Mouse (Mus musculus): ENCODE results near the gene Glo1. TPM values are rescaled to one million over a fixed set of nuclear protein-coding genes. Genes with fewer than 3 reads are reported as not detected.

The Glo1 gene
- polyA plus RNA-seq, 1 experiment: 38.9 TPM

DNA sequence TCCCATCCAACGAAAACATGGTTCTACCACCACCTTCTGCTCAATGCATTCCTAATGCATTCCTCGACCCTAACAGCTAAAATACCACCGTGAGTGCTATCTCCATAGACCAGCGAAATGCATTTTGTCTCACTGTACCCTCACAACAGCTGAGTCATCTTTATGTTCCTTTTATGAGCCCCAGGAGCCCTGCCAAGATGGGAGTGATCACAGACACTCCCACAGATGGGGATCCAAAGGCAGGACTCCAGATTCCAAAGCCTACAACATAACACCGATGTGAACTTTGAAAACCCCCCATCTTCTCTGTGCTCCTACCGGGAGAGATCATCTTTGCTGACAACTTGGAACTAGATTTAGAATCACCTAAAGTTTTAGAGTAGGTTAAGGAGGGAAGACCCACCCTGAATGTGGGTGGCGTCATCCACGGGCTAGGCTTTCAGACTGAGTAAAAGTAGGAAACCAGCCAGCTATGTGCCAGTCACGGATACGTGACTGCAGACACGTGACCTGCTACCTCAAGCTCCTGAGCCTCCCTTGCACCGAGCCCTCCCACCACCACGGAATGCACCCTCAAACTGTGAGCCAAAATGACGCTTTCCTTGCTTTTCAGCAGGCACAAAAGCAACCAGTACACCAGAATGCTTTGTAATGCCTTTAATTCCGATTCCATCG, 17.2 kb downstream of the Glo1 start:
- Histone ChIP-seq H3K27me3 (ENCODE audit: control insufficient read depth, insufficient read depth, low read length) (no peaks in the 10 kb centered on the region), H3K27ac (ENCODE audit: insufficient read depth, low read depth, low read length) (peak overlapping the region; percentile 86), H3K4me3 (ENCODE audit: low read depth, low read length) (peak overlapping the region; percentile 57), H3K36me3 (ENCODE audit: control insufficient read depth, insufficient read depth, low read length) (no peaks in the 10 kb centered on the region; the same call in 1 of the 2 replicates), H3K4me1 (ENCODE audit: control insufficient read depth, insufficient read depth, insufficient read length, low read length) (peaks cover 26% of the 10 kb centered on the region; the same call in 1 of the 2 replicates)
- WGBS: 28% methylated on average over 16 of the region's 16 CpGs
- TF ChIP-seq POLR2A (IDR thresholded peaks at IDR 0.05; ENCODE audit: low read depth, low read length) (0 out of 2 replicates have a peak, but pooled peaks have one; percentile 26), CTCF (IDR thresholded peaks at IDR 0.05; ENCODE audit: extremely low read depth, insufficient read length, insufficient replicate concordance, low read depth, low read length) (no peak)

DNA sequence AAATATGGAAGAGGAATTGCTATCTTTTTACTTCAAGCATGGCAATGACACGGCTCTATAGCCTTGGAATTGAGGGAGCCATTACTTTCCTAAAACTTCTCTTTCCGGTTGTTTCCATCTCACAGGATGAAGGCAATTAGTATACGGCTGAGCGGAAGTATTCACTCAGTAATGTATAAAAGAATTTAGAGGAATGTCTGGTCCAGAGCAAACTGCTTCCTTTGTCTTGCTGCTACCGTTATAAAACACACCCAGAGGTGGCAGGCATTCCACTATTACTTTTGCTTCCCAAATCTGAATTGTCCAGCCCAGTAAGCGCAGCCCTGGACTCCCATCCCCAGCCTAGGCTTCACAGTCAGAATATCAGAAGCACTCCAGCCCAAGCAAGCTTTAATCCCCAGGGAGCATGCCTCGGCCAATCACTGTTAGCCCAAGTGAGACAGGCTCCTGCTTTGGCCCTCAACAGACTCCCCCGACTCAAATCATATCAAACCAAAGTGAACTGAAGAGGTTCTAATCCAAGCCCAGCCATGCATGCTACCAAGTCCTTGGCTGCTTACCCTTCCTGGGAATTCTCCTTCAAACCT, 18.7 kb downstream of the Glo1 start:
- Histone ChIP-seq H3K4me1 (ENCODE audit: control insufficient read depth, insufficient read depth, insufficient read length, low read length) (peaks cover 26% of the 10 kb centered on the region; the same call in 1 of the 2 replicates), H3K4me3 (ENCODE audit: low read depth, low read length) (no peak overlapping the region), H3K27me3 (ENCODE audit: control insufficient read depth, insufficient read depth, low read length) (no peaks in the 10 kb centered on the region), H3K27ac (ENCODE audit: insufficient read depth, low read depth, low read length) (peak overlapping the region; percentile 88; the same call in 1 of the 2 replicates), H3K36me3 (ENCODE audit: control insufficient read depth, insufficient read depth, low read length) (peaks cover 7% of the 10 kb centered on the region)
- WGBS: 75% methylated on average over 8 of the region's 8 CpGs
- TF ChIP-seq CTCF (IDR thresholded peaks at IDR 0.05; ENCODE audit: extremely low read depth, insufficient read length, insufficient replicate concordance, low read depth, low read length) (no peak), POLR2A (IDR thresholded peaks at IDR 0.05; ENCODE audit: low read depth, low read length) (no peak)

DNA sequence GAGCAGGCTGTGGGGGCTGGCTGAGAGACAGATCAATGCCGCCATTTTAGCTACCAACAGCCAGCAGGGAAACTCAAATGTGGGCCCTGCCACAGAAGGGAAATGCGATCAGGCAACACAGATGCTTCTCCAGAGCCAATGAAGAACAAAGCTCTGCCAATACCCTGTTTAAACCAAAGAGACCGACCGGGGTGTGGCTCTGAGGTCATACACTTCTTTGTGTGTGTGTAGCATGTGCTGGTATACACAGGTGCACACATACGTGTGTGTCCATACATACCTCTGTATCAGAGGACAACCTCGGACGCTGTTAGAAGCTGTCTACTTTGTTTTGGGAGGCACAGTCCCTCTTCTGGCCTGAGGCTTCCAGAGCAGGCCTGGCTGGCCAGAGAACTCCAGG, 19.3 kb downstream of the Glo1 start:
- TF ChIP-seq CTCF (IDR thresholded peaks at IDR 0.05; ENCODE audit: extremely low read depth, insufficient read length, insufficient replicate concordance, low read depth, low read length): no peak
- TF ChIP-seq POLR2A (IDR thresholded peaks at IDR 0.05; ENCODE audit: low read depth, low read length): no peak
- WGBS: 56% methylated on average over 7 of the region's 7 CpGs
- no peaks in the 10 kb centered on the region for H3K27me3 ChIP-seq (ENCODE audit: control insufficient read depth, insufficient read depth, low read length)
- peaks cover 26% of the 10 kb centered on the region; the same call in 1 of the 2 replicates for H3K4me1 ChIP-seq (ENCODE audit: control insufficient read depth, insufficient read depth, insufficient read length, low read length)
- H3K4me3 ChIP-seq (ENCODE audit: low read depth, low read length): no peak overlapping the region
- H3K27ac ChIP-seq (ENCODE audit: insufficient read depth, low read depth, low read length): peak overlapping the region; percentile 88
- H3K36me3 ChIP-seq (ENCODE audit: control insufficient read depth, insufficient read depth, low read length): peaks cover 14% of the 10 kb centered on the region

DNA sequence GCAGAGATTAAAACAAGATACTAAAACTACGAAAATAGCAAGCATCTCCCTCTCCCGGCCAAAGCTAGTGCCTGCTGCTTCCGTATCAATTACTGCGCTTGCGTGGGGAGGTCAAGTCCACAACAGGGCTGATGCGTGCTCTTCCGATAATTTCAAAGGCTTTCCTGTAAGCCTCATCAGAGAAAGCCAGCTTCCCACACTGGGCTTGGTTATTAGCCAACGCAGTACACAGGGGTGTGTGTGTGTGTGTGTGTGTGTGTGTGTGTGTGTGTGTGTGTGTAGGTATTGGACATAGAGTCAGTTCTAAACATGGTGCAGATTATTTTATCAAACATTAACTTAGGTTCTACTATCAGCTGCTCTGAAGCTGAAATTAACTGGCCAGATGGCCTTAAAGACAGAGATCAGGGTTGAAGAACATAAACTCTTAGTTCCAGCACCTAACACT, 20.0 kb downstream of the Glo1 start:
- peak overlapping the region; percentile 42; the same call in 1 of the 2 replicates for H3K4me3 ChIP-seq (ENCODE audit: low read depth, low read length)
- 29% methylated on average over 8 of the region's 8 CpGs for WGBS

DNA sequence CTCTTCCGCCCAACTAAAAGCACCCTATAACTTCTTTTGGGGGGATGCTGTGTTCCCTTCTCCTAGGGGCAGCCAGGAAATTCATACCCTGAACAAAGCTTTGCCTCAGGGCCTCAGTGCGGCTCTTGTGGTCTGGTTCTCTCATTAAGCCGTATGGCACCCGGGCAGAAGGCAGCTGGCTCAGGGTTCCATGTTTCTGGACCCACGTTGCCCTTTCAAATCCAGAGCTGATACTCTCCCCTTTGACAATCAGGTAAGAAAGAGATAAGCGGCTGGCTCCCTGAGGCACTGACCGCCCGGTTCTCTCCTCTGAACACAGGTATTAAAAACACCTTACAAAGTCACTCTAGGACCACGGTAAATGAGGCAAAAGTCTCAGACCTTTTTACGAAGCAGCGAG, 20.5 kb downstream of the Glo1 start:
- H3K27ac ChIP-seq (ENCODE audit: insufficient read depth, low read depth, low read length): peak overlapping the region; percentile 91; the same call in 1 of the 2 replicates
- TF ChIP-seq POLR2A (IDR thresholded peaks at IDR 0.05; ENCODE audit: low read depth, low read length) (no peak), CTCF (IDR thresholded peaks at IDR 0.05; ENCODE audit: extremely low read depth, insufficient read length, insufficient replicate concordance, low read depth, low read length) (no peak)

More for the DNA sequence above, 20.0 kb downstream of the Glo1 start:
- Histone ChIP-seq H3K4me1 (ENCODE audit: control insufficient read depth, insufficient read depth, insufficient read length, low read length) (peaks cover 26% of the 10 kb centered on the region; the same call in 1 of the 2 replicates), H3K27me3 (ENCODE audit: control insufficient read depth, insufficient read depth, low read length) (no peaks in the 10 kb centered on the region), H3K36me3 (ENCODE audit: control insufficient read depth, insufficient read depth, low read length) (peaks cover 17% of the 10 kb centered on the region), H3K27ac (ENCODE audit: insufficient read depth, low read depth, low read length) (peak overlapping the region; percentile 91)
- no peak for TF ChIP-seq POLR2A (IDR thresholded peaks at IDR 0.05; ENCODE audit: low read depth, low read length)
- TF ChIP-seq CTCF (IDR thresholded peaks at IDR 0.05; ENCODE audit: extremely low read depth, insufficient read length, insufficient replicate concordance, low read depth, low read length): no peak; the same call in 1 of the 2 replicates

DNA sequence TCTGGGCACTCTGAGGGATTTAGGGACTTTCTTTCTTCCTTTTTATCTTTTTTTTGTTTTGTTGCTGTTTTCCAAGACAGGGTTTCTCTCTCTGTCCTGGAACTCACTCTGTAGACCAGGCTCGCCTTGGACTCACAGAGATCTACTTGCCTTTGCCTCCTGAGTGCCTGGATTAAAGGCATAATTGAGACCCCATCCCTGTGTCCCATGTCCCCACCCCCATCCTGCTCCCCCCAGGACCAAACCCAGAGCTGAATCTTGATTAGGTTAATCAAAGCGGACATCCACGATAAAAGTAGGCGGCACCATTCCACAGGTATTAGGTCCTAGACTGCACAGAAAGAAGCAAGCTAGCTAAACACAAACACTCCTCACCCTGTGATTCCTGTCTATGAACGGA, 21.7 kb downstream of the Glo1 start:
- no peak overlapping the region for H3K27ac ChIP-seq (ENCODE audit: insufficient read depth, low read depth, low read length)
- no peak overlapping the region for H3K4me3 ChIP-seq (ENCODE audit: low read depth, low read length)
- peaks cover 22% of the 10 kb centered on the region for H3K36me3 ChIP-seq (ENCODE audit: control insufficient read depth, insufficient read depth, low read length)
- TF ChIP-seq CTCF (IDR thresholded peaks at IDR 0.05; ENCODE audit: extremely low read depth, insufficient read length, insufficient replicate concordance, low read depth, low read length): no peak
- TF ChIP-seq POLR2A (IDR thresholded peaks at IDR 0.05; ENCODE audit: low read depth, low read length): no peak
- 89% methylated on average over 5 of the region's 5 CpGs for WGBS
- H3K27me3 ChIP-seq (ENCODE audit: control insufficient read depth, insufficient read depth, low read length): no peaks in the 10 kb centered on the region
- H3K4me1 ChIP-seq (ENCODE audit: control insufficient read depth, insufficient read depth, insufficient read length, low read length): peaks cover 22% of the 10 kb centered on the region; the same call in 1 of the 2 replicates

More for the DNA sequence above, 20.5 kb downstream of the Glo1 start:
- 41% methylated on average over 11 of the region's 11 CpGs for WGBS
- peak overlapping the region; percentile 42; the same call in 1 of the 2 replicates for H3K4me3 ChIP-seq (ENCODE audit: low read depth, low read length)
- no peaks in the 10 kb centered on the region for H3K27me3 ChIP-seq (ENCODE audit: control insufficient read depth, insufficient read depth, low read length)
- peaks cover 22% of the 10 kb centered on the region; the same call in 1 of the 2 replicates for H3K4me1 ChIP-seq (ENCODE audit: control insufficient read depth, insufficient read depth, insufficient read length, low read length)
- H3K36me3 ChIP-seq (ENCODE audit: control insufficient read depth, insufficient read depth, low read length): peaks cover 17% of the 10 kb centered on the region

DNA sequence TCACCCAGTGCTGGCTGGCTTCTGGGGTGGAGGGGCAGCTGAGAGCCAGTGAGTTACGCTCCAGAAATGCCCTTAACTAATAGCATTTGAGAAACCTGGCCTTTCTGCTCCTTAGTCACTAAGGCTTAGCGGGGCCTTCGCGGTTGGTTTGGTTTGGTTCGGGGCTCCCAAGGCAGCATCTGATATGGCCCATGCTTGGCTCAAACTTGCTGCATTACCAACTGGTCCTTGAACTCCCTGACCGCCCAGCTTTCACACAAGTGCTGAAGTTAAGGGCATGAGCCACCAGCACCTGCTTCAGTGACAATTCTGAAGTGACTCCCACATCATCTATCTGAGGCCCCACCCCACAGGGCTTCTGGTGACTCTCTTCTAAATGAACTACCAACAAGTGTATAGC, 22.4 kb downstream of the Glo1 start:
- TF ChIP-seq POLR2A (IDR thresholded peaks at IDR 0.05; ENCODE audit: low read depth, low read length): no peak
- no peak for TF ChIP-seq CTCF (IDR thresholded peaks at IDR 0.05; ENCODE audit: extremely low read depth, insufficient read length, insufficient replicate concordance, low read depth, low read length)
- Histone ChIP-seq H3K4me3 (ENCODE audit: low read depth, low read length) (no peak overlapping the region), H3K27ac (ENCODE audit: insufficient read depth, low read depth, low read length) (no peak overlapping the region), H3K36me3 (ENCODE audit: control insufficient read depth, insufficient read depth, low read length) (peaks cover 22% of the 10 kb centered on the region), H3K4me1 (ENCODE audit: control insufficient read depth, insufficient read depth, insufficient read length, low read length) (peaks cover 22% of the 10 kb centered on the region; the same call in 1 of the 2 replicates), H3K27me3 (ENCODE audit: control insufficient read depth, insufficient read depth, low read length) (no peaks in the 10 kb centered on the region)
- 94% methylated on average over 6 of the region's 6 CpGs for WGBS
